Mouse (Mus musculus) ES-Bruce4 (cell line): Measurements from ENCODE around the gene Kcnma1. TPM values are rescaled to one million over a fixed set of nuclear protein-coding genes. Genes with fewer than 3 reads are reported as not detected.

Experiments used
- H3K27ac ChIP-seq: 2 replicates; pipeline ENCODE4 v1.5.1; 2012; ENCODE audit warnings: low read length, inconsistent platforms; ENCODE audit not compliant: insufficient read depth
- H3K27me3 ChIP-seq: 2 replicates; pipeline ENCODE4 v1.6.1; 2012; ENCODE audit warnings: mild to moderate bottlenecking, low read length, inconsistent platforms; ENCODE audit not compliant: control insufficient read depth, poor library complexity, insufficient read depth, severe bottlenecking
- H3K36me3 ChIP-seq: 2 replicates; pipeline ENCODE4 v1.6.1; 2012; ENCODE audit warnings: inconsistent platforms, mild to moderate bottlenecking, low read length, moderate library complexity; ENCODE audit not compliant: control insufficient read depth, poor library complexity, insufficient read depth, severe bottlenecking
- H3K4me1 ChIP-seq: one replicate; pipeline ENCODE4 v1.8.1; 2011; ENCODE audit warnings: low read length; ENCODE audit not compliant: control insufficient read depth, insufficient read depth
- H3K4me3 ChIP-seq: 2 replicates; pipeline ENCODE4 v1.5.1; 2011; ENCODE audit warnings: low read depth, mild to moderate bottlenecking, low read length
- H3K9ac ChIP-seq: 2 replicates; pipeline ENCODE4 v1.6.1; 2012; ENCODE audit warnings: low read depth, mild to moderate bottlenecking, inconsistent platforms; ENCODE audit not compliant: poor library complexity, severe bottlenecking
- H3K9me3 ChIP-seq: replicated peaks from 2 replicates; pipeline ENCODE4 v1.6.1; 2012; ENCODE audit warnings: mild to moderate bottlenecking, low read length, inconsistent platforms; ENCODE audit not compliant: control insufficient read depth, poor library complexity, insufficient read depth, severe bottlenecking
- CTCF ChIP-seq: IDR thresholded peaks from one replicate; pipeline ENCODE4 v1.8.1; 2011; ENCODE audit warnings: low read depth, low read length
- EP300 ChIP-seq: IDR thresholded peaks from 2 replicates; pipeline ENCODE4 v1.6.1; 2011; ENCODE audit warnings: low read depth, low read length; ENCODE audit not compliant: insufficient read depth
- POLR2A ChIP-seq: IDR thresholded peaks from one replicate; pipeline ENCODE4 v1.8.1; 2011; ENCODE audit warnings: low read length; ENCODE audit not compliant: insufficient read depth
- polyA plus RNA-seq: library from polyadenylated mRNA; stranded (reverse); fragments of >200 nt; gene quantifications from 2 replicates; pipeline ENCODE4 v1.2.4, GENCODE M21; 2011; ENCODE audit warnings: low read depth; ENCODE audit not compliant: missing spikeins, insufficient read depth, insufficient read length

Kcnma1 gene
- polyA plus RNA-seq, 1 experiment: 1.8 TPM

- Histone ChIP-seq H3K27me3 (no peaks in the 10 kb centered on the region), H3K9ac (no peak overlapping the region), H3K36me3 (no peaks in the 10 kb centered on the region), H3K9me3 (no peaks in the 10 kb centered on the region), H3K27ac (no peak overlapping the region), H3K4me3 (no peak overlapping the region), H3K4me1 (no peaks in the 10 kb centered on the region)
- TF ChIP-seq POLR2A (no peak), CTCF (no peak), EP300 (no peak)
These were observed 184.0 kb downstream of the Kcnma1 start for GRCm38 (mm10) chr14:23830316-23830715.

GRCm38 (mm10) chr14:23828711-23829320, 185.5 kb downstream of the Kcnma1 start:
- no peaks in the 10 kb centered on the region for H3K27me3 ChIP-seq
- no peaks in the 10 kb centered on the region for H3K36me3 ChIP-seq
- H3K27ac ChIP-seq: no peak overlapping the region
- H3K9me3 ChIP-seq: no peaks in the 10 kb centered on the region
- H3K4me1 ChIP-seq: no peaks in the 10 kb centered on the region
- no peak for TF ChIP-seq POLR2A
- no peak for TF ChIP-seq CTCF
- TF ChIP-seq EP300: no peak
- no peak overlapping the region for H3K4me3 ChIP-seq
- H3K9ac ChIP-seq: no peak overlapping the region

GRCm38 (mm10) chr14:23824937-23825336, 189.4 kb downstream of the Kcnma1 start:
- no peak overlapping the region for H3K9ac ChIP-seq
- H3K36me3 ChIP-seq: no peaks in the 10 kb centered on the region
- H3K27me3 ChIP-seq: no peaks in the 10 kb centered on the region
- H3K4me1 ChIP-seq: no peaks in the 10 kb centered on the region
- H3K4me3 ChIP-seq: no peak overlapping the region
- TF ChIP-seq POLR2A (no peak), EP300 (no peak), CTCF (no peak)
- no peak overlapping the region for H3K27ac ChIP-seq
- H3K9me3 ChIP-seq: no peaks in the 10 kb centered on the region

GRCm38 (mm10) chr14:23824267-23824666, 190.0 kb downstream of the Kcnma1 start:
- TF ChIP-seq POLR2A (no peak), EP300 (no peak), CTCF (no peak)
- H3K9ac ChIP-seq: no peak overlapping the region
- no peaks in the 10 kb centered on the region for H3K4me1 ChIP-seq
- no peaks in the 10 kb centered on the region for H3K27me3 ChIP-seq
- H3K4me3 ChIP-seq: no peak overlapping the region
- no peak overlapping the region for H3K27ac ChIP-seq
- no peaks in the 10 kb centered on the region for H3K36me3 ChIP-seq
- no peaks in the 10 kb centered on the region for H3K9me3 ChIP-seq

GRCm38 (mm10) chr14:23817585-23817984, 196.7 kb downstream of the Kcnma1 start:
- Histone ChIP-seq H3K27me3 (no peaks in the 10 kb centered on the region; the same call in 1 of the 2 replicates), H3K4me3 (no peak overlapping the region), H3K4me1 (no peaks in the 10 kb centered on the region), H3K9ac (no peak overlapping the region), H3K9me3 (no peaks in the 10 kb centered on the region), H3K27ac (no peak overlapping the region), H3K36me3 (no peaks in the 10 kb centered on the region)
- no peak for TF ChIP-seq POLR2A
- TF ChIP-seq CTCF: no peak
- TF ChIP-seq EP300: no peak

- no peak overlapping the region for H3K4me3 ChIP-seq
- H3K9me3 ChIP-seq: no peaks in the 10 kb centered on the region
- H3K9ac ChIP-seq: no peak overlapping the region
- no peak overlapping the region for H3K27ac ChIP-seq
- TF ChIP-seq POLR2A (no peak), CTCF (no peak), EP300 (no peak)
- H3K27me3 ChIP-seq: no peaks in the 10 kb centered on the region
- no peaks in the 10 kb centered on the region for H3K4me1 ChIP-seq
- H3K36me3 ChIP-seq: no peaks in the 10 kb centered on the region
These were observed 204.2 kb downstream of the Kcnma1 start for GRCm38 (mm10) chr14:23810081-23810480.
